Mouse (Mus musculus) cerebellum, adult 18-20 months (tissue): ENCODE results near the gene Osm.

Experiments
- DNase-seq, 2 experiments: peaks; one replicate each; pipeline ENCODE4 v3.0.0; 2021

Osm gene

GRCm38 (mm10) chr11:4235665-4236545, at the start of gene Osm:
Osm (plus strand) TSS chr11:4236420.
- DNase-seq, result no peak

- DNase-seq, result peak; percentile 98 to 99
Measured at GRCm38 (mm10) chr11:4186486-4187317, 49.5 kb upstream of the Osm start, which contains the start of gene Tbc1d10a. Tbc1d10a (plus strand) TSS chr11:4186789.

- DNase-seq, result peak; percentile 23 to 33
Measured at GRCm38 (mm10) chr11:4187318-4187700, 48.9 kb upstream of the Osm start.

GRCm38 (mm10) chr11:4189182-4189581, 47.0 kb upstream of the Osm start:
- DNase-seq, result no peak

- no peak for DNase-seq
Measured at GRCm38 (mm10) chr11:4190677-4191076, 45.5 kb upstream of the Osm start.

- DNase-seq, result no peak
Measured at GRCm38 (mm10) chr11:4192757-4193156, 43.5 kb upstream of the Osm start.

GRCm38 (mm10) chr11:4193420-4193819, 42.8 kb upstream of the Osm start:
- no peak for DNase-seq

GRCm38 (mm10) chr11:4195597-4196031, 40.6 kb upstream of the Osm start:
- DNase-seq, result no peak

GRCm38 (mm10) chr11:4196636-4197035, 39.6 kb upstream of the Osm start:
- DNase-seq, result no peak

- no peak for DNase-seq
Measured at GRCm38 (mm10) chr11:4197691-4198090, 38.5 kb upstream of the Osm start.

- DNase-seq, result no peak
Measured at GRCm38 (mm10) chr11:4201981-4202700, 34.1 kb upstream of the Osm start.

- no peak for DNase-seq
Measured at GRCm38 (mm10) chr11:4202995-4203704, 33.1 kb upstream of the Osm start.

- no peak for DNase-seq
Measured at GRCm38 (mm10) chr11:4203705-4204074, 32.5 kb upstream of the Osm start.

GRCm38 (mm10) chr11:4205097-4205655, 31.0 kb upstream of the Osm start:
- no peak for DNase-seq

- DNase-seq, result no peak
Measured at GRCm38 (mm10) chr11:4205951-4206350, 30.3 kb upstream of the Osm start.

- DNase-seq, result no peak
Measured at GRCm38 (mm10) chr11:4206563-4206962, 29.7 kb upstream of the Osm start.

- no peak for DNase-seq
Measured at GRCm38 (mm10) chr11:4207655-4208054, 28.6 kb upstream of the Osm start.

GRCm38 (mm10) chr11:4209556-4209955, 26.7 kb upstream of the Osm start:
- DNase-seq, result no peak

- DNase-seq, result no peak
Measured at GRCm38 (mm10) chr11:4210786-4211185, 25.4 kb upstream of the Osm start.

GRCm38 (mm10) chr11:4213107-4213506, 23.1 kb upstream of the Osm start:
- no peak for DNase-seq

- DNase-seq, result no peak
Measured at GRCm38 (mm10) chr11:4214572-4214971, 21.6 kb upstream of the Osm start.

- no peak for DNase-seq
Measured at GRCm38 (mm10) chr11:4215061-4215460, 21.2 kb upstream of the Osm start.
